Mouse (Mus musculus) kidney, adult 2 months (tissue): ENCODE measurements around the gene Nell2.

ENCODE experiments used
- CTCF ChIP-seq: fragments of 200-500 bp; conservative IDR thresholded peaks from 2 replicates; pipeline ENCODE4 v1.5.1; 2011; ENCODE audit warnings: low read depth, mild to moderate bottlenecking, control low read depth, low read length, moderate library complexity, mixed read lengths; ENCODE audit not compliant: insufficient read depth, insufficient read length
- POLR2A ChIP-seq: fragments of 200-500 bp; IDR thresholded peaks from one replicate; pipeline ENCODE4 v1.6.1; 2011; ENCODE audit warnings: low read depth, low read length, control low read depth

GRCm38 (mm10) chr15:95333229-95333628, 195.1 kb downstream of the Nell2 start:
- no peak for TF ChIP-seq CTCF
- TF ChIP-seq POLR2A: no peak
